Mouse (Mus musculus) kidney, postnatal 36 days (tissue): Measurements from ENCODE around the gene 1700029P11Rik.
A peak's percentile ranks its signal among the peaks of the same experiment; 100 is the strongest.

Source experiments
- DNase-seq, 2 experiments: peaks; one replicate each; pipeline ENCODE4 v3.0.0; 2021 to 2022; ENCODE audit warnings: mixed read lengths in 2 of 2

1700029P11Rik gene

DNA sequence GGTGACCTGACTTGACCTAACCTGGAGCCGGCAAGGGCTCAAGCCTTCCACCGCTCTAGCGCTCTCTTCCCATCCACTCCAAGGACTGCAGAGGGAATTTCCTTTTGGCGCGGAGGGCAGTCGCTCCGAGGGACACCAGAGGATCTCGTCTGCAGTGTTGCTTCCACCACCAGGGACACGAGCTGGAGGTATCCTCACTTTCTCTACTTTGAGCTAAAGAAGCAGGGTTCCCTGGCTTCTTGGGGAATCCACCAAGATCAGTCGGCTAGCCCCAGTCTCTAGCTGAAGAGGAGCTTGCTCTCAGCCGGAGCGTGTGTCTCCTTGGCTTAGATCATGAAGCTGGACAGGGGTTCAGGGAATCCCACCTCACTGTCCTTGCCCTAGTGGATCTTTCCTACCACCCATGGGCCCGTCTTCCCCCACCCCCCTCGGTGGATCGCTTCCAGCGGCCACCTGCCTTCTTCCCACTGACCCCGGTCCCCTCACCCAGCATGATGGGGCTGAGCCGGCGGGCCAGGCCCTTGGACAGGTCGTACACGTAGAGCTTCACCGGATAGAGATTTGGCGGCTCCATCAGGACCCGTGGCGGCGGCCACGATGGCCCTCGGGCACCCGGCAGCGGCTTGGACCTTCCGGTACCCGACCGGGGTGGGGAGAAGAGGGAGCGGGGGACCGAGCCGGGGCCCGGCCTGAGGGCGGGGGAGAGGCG, 35.2 kb downstream of the 1700029P11Rik start:
- peak; percentile 38 to 55 for DNase-seq

DNA sequence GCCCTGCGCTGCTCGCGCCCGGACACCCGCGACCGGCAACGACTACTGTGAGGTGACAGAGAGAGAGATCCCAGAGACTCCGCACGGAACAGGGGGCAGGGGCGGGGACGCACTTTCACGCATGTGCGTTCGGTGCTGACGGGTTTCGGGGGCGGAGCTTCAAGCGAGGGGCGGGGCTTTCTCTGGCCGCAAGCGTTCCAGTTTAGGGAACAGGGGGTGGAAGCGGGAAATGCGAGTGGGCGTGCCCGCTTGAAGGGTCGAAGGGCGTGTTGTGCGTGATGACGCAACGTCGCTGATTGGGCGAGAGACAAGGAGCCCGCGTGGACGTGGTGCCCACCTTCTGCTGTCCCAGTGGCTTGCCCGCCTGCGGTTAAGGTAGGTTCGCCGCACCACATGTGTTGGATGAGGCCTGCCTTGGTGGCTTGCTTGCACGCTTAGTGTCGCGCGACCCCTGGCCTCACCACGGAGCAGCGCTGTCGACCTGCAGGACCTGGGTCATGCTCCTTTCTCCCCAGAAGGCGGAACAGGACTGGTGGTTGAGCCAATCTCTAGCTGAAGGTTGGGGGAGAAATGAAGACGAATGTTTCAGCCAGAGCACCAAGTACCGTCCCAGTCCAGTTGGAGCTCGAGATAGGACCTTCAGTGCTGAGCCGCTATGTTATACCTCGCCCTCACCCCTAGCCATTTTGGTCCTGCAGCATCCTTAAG, 35.9 kb downstream of the 1700029P11Rik start:
- peak; percentile 99 to 100 for DNase-seq

DNA sequence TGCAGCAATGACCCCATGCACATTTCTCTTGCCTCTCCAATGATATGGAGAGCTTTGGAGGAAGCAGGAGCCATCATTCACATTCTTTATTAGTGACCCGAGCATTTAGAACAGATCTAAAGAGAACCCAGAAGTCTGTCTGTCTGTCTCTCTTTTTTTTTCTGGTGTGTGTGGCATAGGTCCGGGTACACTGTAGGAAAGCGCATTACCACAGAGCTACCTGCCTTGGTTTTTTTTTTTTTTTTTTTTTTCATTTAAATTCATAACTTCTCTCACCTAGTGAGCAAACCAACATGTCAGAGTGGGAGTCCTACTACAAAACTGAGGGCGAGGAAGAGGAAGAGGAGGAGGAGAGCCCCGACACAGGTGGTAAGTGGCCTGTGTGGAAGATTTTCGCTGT, 36.5 kb downstream of the 1700029P11Rik start:
- DNase-seq: no peak

GRCm38 (mm10) chr15:82017461-82017860, 37.1 kb downstream of the 1700029P11Rik start:
- no peak for DNase-seq

DNA sequence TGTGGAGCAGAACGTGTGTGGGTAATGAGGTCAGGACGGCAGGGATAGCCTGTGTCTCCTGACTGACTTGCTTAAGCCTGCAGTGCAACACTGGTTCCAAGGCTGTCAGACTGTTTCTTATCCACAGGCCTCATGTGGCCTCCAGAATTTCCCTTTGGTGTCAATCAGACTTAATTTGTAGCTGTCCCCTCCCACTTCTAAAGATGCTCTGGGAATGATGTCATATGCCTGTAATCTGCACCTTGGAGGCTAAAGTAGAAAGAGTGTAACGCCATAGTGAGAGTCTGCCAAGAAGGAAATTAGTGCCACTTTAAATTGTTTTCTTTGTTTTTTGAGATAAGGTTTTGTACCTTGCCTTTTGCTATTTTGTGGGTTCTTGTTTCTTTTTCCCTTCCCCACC, 38.9 kb downstream of the 1700029P11Rik start:
- no peak for DNase-seq

GRCm38 (mm10) chr15:82022535-82023088, 42.3 kb downstream of the 1700029P11Rik start:
- peak in 1 of 2 experiments; percentile 10 for DNase-seq

GRCm38 (mm10) chr15:82023965-82024635, 43.8 kb downstream of the 1700029P11Rik start:
- DNase-seq: no peak

GRCm38 (mm10) chr15:82027276-82027675, 46.9 kb downstream of the 1700029P11Rik start:
- DNase-seq: no peak

DNA sequence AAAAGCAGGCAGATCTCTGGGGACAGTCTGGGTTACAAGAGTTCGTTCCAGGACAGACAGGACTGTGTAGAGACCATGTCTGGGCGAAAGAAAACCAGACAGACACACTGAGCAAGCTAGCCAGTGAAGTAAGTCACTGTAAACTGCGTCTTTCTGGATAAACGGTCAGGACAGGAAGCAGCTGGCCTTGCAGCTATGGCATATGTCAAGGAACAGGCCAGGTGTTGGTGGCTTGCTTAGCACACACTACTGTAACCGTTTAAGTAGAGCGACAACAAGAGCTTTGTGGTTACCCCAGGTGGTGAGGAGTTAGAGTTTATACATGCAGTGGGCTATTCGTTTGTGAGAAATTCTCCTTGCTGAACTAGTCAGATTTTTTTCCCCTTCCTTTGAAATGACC, 47.4 kb downstream of the 1700029P11Rik start:
- no peak for DNase-seq
